Mouse (Mus musculus) kidney, embryonic 15.5 days (tissue): Measurements from ENCODE around the gene Sez6l. TPM values are rescaled to one million over a fixed set of nuclear protein-coding genes. Genes with fewer than 3 reads are reported as not detected.
"Not testable (repeated sequence)": the region's sequence is repeated elsewhere in the genome, so short reads cannot be mapped to it uniquely, and the experiment has no call there.

ENCODE experiments used
- ATAC-seq: fragments of 200-750 bp; cut with Nextera tagmentation; replicated peaks from 2 replicates; pipeline ENCODE4 v1.8.0; 2017; ENCODE audit warnings: moderate TSS enrichment; ENCODE audit not compliant: low FRiP score
- H3K27ac ChIP-seq: fragments of 300-500 bp; sonication (generic); 2 replicates; pipeline ENCODE4 v1.5.1; 2015; ENCODE audit warnings: mild to moderate bottlenecking, inconsistent platforms
- H3K27me3 ChIP-seq: fragments of 300-500 bp; sonication (generic); 2 replicates; pipeline ENCODE4 v1.6.1; 2015; ENCODE audit warnings: inconsistent platforms
- H3K36me3 ChIP-seq: fragments of 300-500 bp; sonication (generic); 2 replicates; pipeline ENCODE4 v1.6.1; 2015; ENCODE audit warnings: inconsistent platforms
- H3K4me1 ChIP-seq: fragments of 300-500 bp; sonication (generic); 2 replicates; pipeline ENCODE4 v1.6.1; 2015; ENCODE audit warnings: inconsistent platforms
- H3K4me2 ChIP-seq: fragments of 300-500 bp; sonication (generic); 2 replicates; pipeline ENCODE4 v1.6.1; 2015; ENCODE audit warnings: moderate library complexity, mild to moderate bottlenecking, inconsistent platforms
- H3K4me3 ChIP-seq: fragments of 300-500 bp; sonication (generic); replicated peaks from 2 replicates; pipeline ENCODE4 v1.5.1; 2015; ENCODE audit warnings: mild to moderate bottlenecking, inconsistent platforms
- H3K9ac ChIP-seq: fragments of 300-500 bp; sonication (generic); 2 replicates; pipeline ENCODE4 v1.6.1; 2015; ENCODE audit warnings: mild to moderate bottlenecking, inconsistent platforms
- H3K9me3 ChIP-seq: fragments of 300-500 bp; sonication (generic); replicated peaks from 2 replicates; pipeline ENCODE4 v1.6.1; 2016; ENCODE audit warnings: inconsistent platforms
- WGBS: fragments of 180-500 bp; shearing (Covaris S2); methylation state at CpG from one replicate; pipeline ENCODE4 v1.1.7; 2015; ENCODE audit warnings: mixed read lengths; 5-methylcytosine and 5-hydroxymethylcytosine counted together
- polyA plus RNA-seq: library from polyadenylated mRNA; unstranded; fragments of >200 nt; fragmentation: Nextera tagmentation; extraction: Ambion mirVana; gene quantifications from 2 replicates; pipeline ENCODE4 v1.2.1, GENCODE M21; 2015

The Sez6l gene
- polyA plus RNA-seq, 1 experiment from 2014 or later: 0.82 TPM

DNA sequence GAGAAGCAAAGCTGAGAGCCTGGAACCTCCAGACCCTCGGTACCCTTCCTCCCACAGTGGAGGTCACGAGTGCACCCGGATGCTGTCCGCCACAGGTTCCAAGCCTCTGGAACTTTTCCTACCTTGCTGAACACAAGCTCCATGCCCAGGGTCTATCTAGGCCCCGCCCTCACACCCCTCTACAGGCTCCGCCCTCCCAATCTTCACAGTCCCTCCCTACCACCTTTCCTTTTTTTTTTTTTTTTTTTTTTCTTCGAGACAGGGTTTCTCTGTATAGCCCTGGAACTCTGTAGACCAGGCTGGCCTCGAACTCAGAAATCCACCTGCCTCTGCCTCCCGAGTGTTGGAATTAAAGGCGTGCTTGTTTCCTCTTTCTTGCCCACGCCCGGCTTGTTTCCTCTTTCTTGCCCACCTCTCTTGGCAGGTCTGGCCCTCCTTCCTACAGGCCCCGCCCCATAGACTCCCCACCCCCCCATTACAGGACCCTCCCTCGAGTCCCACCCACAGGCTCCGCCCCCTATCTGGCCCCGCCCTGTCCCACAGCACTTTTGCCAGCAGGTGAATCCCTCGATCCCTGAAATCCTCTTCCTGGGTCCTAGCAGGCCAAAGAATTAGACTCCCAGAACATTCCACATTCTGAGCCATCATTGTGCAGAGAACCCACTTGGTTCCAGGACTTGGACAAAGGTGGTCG is 128.1 kb downstream of the Sez6l start, which contains the start of gene Gm6588:
TSS of gene Gm6588 (plus strand) at position 680 of the 694 bp plus-strand sequence.
- no peak within 1 kb of the TSS for H3K27ac ChIP-seq
- ATAC-seq: no peak
- 0 out of 2 replicates have a peak, but pooled peaks cover 11% of the 10 kb centered on the region for H3K27me3 ChIP-seq
- H3K4me3 ChIP-seq: no peak within 1 kb of the TSS
- no peaks in the 10 kb centered on the region for H3K36me3 ChIP-seq
- peaks cover 5% of the 10 kb centered on the region; the same call in 1 of the 2 replicates for H3K4me1 ChIP-seq
- no peak within 1 kb of the TSS for H3K4me2 ChIP-seq
- H3K9me3 ChIP-seq: no peaks in the 10 kb centered on the region
- no peak within 1 kb of the TSS for H3K9ac ChIP-seq
- 69% methylated on average over 18 of the region's 18 CpGs for WGBS

DNA sequence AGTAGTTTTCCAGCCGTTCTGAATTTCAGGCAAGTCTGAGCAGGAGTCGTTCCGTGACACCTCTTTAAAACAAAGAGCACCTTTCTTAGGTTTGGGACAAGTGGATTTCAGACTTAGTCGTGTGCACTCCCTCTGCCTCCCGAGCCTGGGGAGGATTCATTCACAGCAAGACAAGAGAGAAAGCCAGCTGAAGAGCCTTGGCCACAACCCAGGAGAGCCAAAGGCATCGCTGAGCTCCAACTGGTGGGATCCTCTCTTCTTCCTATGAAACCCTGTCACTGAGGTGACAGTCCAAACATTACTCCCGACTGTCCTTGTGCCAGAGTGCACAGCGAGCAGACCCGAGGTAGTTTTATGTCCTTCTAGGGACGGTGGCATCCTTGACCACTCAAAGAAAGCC is 138.4 kb downstream of the Sez6l start:
- no peak for ATAC-seq
- Histone ChIP-seq H3K4me1 (no peaks in the 10 kb centered on the region), H3K27ac (no peak overlapping the region), H3K9ac (no peak overlapping the region), H3K27me3 (0 out of 2 replicates have a peak, but pooled peaks cover 2% of the 10 kb centered on the region), H3K36me3 (no peaks in the 10 kb centered on the region), H3K4me2 (no peak overlapping the region), H3K4me3 (no peak overlapping the region), H3K9me3 (no peaks in the 10 kb centered on the region)
- 29% methylated on average over 10 of the region's 10 CpGs for WGBS

DNA sequence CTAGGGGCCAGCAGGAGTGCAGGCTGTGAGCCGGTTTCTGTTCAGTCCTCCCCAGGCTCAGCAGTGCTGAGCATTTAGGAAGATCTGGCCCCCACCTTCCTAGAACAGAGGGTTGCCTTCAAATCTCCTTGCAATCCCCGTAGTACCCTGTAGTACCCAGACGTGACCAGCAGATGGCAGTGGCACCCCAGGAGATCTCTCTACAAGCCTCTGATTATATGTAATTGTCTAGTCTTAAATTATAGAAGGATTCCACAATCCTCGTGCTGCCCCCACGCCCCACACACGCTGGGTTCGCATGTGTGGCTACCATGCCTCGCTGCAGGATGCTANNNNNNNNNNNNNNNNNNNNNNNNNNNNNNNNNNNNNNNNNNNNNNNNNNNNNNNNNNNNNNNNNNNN is 144.0 kb downstream of the Sez6l start:
- Histone ChIP-seq H3K27me3 (peaks cover 29% of the 10 kb centered on the region), H3K36me3 (no peaks in the 10 kb centered on the region), H3K4me2 (no peak overlapping the region), H3K27ac (no peak overlapping the region), H3K9me3 (no peaks in the 10 kb centered on the region), H3K4me3 (no peak overlapping the region), H3K4me1 (peaks cover 13% of the 10 kb centered on the region; the same call in 1 of the 2 replicates), H3K9ac (no peak overlapping the region)
- ATAC-seq: no peak
- WGBS: under 1% methylated on average over 8 of the region's 8 CpGs

DNA sequence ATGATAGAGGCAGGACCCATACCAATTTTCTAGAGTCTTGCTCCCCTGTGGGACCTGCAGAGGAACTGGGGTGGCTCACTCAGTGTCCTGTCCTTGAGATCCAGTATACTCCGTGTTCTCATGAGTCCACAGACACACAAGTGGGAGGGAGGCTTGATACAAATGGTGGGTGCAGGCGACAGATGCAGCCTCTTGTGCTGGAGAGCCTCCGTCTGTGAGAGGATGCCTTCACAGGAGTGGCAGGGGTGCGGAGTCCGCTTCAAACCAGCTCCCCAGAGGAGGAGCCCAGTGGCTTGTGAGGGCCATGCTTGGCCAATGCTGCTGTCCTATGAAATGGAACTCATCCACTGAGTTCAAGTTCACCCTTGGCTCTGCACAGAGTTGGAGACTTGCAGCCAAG is 145.0 kb downstream of the Sez6l start:
- Histone ChIP-seq H3K9me3 (no peaks in the 10 kb centered on the region), H3K4me2 (no peak overlapping the region), H3K9ac (no peak overlapping the region), H3K27me3 (peaks cover 34% of the 10 kb centered on the region), H3K27ac (no peak overlapping the region), H3K36me3 (no peaks in the 10 kb centered on the region), H3K4me3 (no peak overlapping the region), H3K4me1 (peaks cover 13% of the 10 kb centered on the region; the same call in 1 of the 2 replicates)
- WGBS: 77% methylated on average over 5 of the region's 5 CpGs
- no peak for ATAC-seq

DNA sequence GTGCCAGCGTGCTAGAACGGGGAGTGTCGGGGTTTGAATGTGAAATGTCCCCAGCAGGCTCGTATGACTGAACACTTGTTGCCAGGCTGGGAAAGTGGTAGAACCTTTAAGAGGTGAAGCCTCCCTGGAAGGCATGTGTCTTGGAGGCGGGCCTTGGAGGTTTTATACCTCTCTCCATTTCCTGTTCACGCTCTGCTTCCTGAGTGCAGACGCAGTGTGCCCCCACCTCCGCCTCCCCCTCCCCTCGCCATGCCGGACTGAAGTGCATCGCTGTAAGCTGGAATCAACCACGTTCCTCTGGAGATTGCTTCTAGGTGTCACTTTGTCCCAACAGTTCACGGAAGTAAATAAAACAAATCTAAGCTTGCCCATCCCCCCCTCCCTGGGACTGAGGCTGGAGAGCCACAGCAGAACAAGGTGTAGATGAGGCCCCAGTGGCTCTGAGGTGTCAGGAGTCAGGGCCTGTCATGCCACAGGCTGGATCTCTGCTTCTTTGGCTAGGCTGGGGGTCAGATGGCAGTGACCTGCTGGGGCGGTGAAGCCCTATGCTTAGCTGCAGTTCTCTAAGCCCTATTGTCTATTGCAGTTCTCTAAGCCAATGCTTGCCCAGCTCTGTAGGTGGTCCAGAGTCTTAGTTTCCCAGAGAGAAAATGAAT is 145.7 kb downstream of the Sez6l start:
- H3K9me3 ChIP-seq: no peaks in the 10 kb centered on the region
- peaks cover 34% of the 10 kb centered on the region for H3K27me3 ChIP-seq
- ATAC-seq: no peak
- peak overlapping the region; percentile 42 for H3K4me2 ChIP-seq
- no peaks in the 10 kb centered on the region for H3K36me3 ChIP-seq
- H3K9ac ChIP-seq: no peak overlapping the region
- no peak overlapping the region for H3K27ac ChIP-seq
- WGBS: 11% methylated on average over 14 of the region's 14 CpGs
- H3K4me1 ChIP-seq: peaks cover 13% of the 10 kb centered on the region; the same call in 1 of the 2 replicates
- peak overlapping the region; percentile 12; the same call in 1 of the 2 replicates for H3K4me3 ChIP-seq

DNA sequence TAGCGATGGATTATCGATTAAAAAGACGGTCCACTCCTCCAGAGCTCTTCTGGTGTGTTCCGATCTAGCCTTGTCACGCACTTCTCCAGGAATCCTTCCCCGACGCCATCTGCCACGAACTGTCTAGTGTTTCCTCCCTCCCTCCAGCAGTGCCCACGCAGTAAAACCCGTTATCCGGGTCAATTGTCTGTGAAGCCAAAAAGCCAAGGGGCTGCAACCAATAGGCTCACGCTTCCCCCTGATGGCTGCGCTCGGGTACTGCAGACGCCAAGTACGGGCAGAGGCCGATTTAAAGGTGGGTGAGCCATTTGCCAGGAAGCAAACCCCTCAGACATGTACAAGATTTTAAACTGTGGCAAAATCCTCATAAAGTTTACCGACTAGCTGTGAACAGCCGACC is 148.0 kb downstream of the Sez6l start:
- Histone ChIP-seq H3K36me3 (no peaks in the 10 kb centered on the region), H3K9me3 (no peaks in the 10 kb centered on the region), H3K4me3 (no peak overlapping the region), H3K4me2 (peak overlapping the region; percentile 32), H3K27me3 (peaks cover 50% of the 10 kb centered on the region), H3K27ac (no peak overlapping the region), H3K4me1 (peaks cover 13% of the 10 kb centered on the region; the same call in 1 of the 2 replicates), H3K9ac (no peak overlapping the region)
- 15% methylated on average over 19 of the region's 19 CpGs for WGBS
- ATAC-seq: no peak

DNA sequence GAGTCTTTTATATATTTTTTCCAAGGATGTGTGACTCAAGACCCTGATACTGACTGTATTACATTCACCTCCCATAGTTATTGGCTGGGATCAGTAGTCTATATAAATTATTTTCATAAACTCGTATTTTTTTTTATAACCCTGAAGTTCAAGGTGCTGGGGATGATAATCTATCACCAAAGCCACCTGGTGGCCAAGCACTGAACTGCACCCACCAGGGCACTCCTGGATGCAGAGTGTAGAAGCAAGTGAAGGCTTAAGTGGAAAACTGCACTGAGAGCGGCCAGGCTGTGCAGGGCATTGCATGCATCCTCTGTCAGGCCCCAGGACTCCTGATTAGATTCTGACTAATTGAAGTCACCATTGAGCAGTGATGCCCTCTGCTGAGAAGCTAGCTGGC is 149.7 kb downstream of the Sez6l start:
- no peak overlapping the region for H3K9ac ChIP-seq
- no peak overlapping the region for H3K4me3 ChIP-seq
- H3K4me2 ChIP-seq: no peak overlapping the region
- WGBS: 47% methylated on average over 2 of the region's 2 CpGs
- no peaks in the 10 kb centered on the region for H3K36me3 ChIP-seq
- no peak for ATAC-seq
- H3K9me3 ChIP-seq: no peaks in the 10 kb centered on the region
- H3K4me1 ChIP-seq: peaks cover 13% of the 10 kb centered on the region; the same call in 1 of the 2 replicates
- H3K27ac ChIP-seq: no peak overlapping the region
- H3K27me3 ChIP-seq: peaks cover 49% of the 10 kb centered on the region

DNA sequence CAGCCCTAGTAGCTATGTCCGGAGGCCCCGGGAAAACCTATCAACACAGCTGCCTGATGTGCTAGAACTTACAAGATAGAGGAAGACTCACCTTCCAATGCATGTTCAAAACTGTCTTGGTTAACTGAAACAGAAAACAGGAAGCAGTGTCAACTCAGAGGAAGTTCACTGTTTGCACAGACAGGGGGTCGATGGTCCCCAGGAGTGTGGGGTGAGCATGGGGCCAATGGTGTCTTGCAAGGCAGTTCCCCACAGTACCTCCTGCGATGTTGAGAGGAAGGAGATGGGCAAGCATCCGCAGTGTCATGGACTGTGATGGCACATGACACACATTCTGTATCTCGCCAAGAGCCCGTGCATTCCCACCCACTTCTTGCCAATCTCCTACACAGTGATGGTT is 150.3 kb downstream of the Sez6l start:
- H3K4me1 ChIP-seq: peaks cover 11% of the 10 kb centered on the region; the same call in 1 of the 2 replicates
- no peak for ATAC-seq
- no peak overlapping the region for H3K4me3 ChIP-seq
- H3K27ac ChIP-seq: no peak overlapping the region
- H3K9ac ChIP-seq: no peak overlapping the region
- no peaks in the 10 kb centered on the region for H3K9me3 ChIP-seq
- H3K36me3 ChIP-seq: no peaks in the 10 kb centered on the region
- 80% methylated on average over 7 of the region's 7 CpGs for WGBS
- no peak overlapping the region for H3K4me2 ChIP-seq
- H3K27me3 ChIP-seq: peaks cover 43% of the 10 kb centered on the region

DNA sequence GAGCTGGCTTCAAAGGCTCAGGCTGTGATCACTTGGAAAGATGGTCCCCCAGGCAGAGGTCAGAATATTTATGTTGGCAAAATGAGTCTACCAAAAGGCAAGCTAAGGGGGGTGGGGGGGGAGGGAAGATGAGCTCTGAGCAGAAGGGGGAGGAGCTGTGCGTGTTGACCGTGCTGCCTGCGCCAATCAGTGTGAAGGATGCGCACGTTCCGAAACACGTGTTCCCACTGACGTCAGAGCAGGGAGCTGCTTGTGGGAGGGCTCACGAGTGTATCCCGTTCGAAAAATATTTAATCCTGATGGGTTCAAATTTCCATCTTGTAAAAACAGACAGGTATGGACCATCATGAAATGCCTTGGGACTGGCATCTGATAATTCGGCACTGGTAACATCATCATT is 157.4 kb downstream of the Sez6l start:
- H3K9me3 ChIP-seq: no peaks in the 10 kb centered on the region
- no peak overlapping the region for H3K27ac ChIP-seq
- no peak overlapping the region for H3K4me3 ChIP-seq
- H3K9ac ChIP-seq: no peak overlapping the region
- ATAC-seq: no peak
- H3K4me2 ChIP-seq: no peak overlapping the region
- H3K27me3 ChIP-seq: peaks cover 21% of the 10 kb centered on the region; the same call in 1 of the 2 replicates
- WGBS: 32% methylated on average over 12 of the region's 12 CpGs
- H3K4me1 ChIP-seq: 0 out of 2 replicates have a peak, but pooled peaks cover 4% of the 10 kb centered on the region
- no peaks in the 10 kb centered on the region for H3K36me3 ChIP-seq

DNA sequence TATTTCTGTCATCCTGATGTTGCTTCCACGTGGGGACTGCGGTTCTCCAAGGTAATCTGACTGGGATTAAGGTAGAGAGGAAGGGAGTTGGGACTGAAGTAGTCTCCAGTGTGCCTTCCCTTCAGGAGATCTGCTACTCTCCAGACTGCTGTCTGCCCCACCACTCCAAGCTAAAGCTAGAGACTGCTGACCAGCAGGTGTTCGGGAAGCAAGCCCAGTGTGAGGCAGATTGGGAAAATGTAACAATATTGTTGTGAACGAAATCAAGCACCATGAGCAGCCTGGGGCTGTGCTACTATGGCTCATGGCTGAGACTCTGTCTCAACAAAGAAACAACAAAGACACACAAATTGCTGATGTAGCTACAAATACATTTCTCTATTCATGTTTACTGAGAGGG is 159.0 kb downstream of the Sez6l start:
- Histone ChIP-seq H3K4me2 (no peak overlapping the region), H3K4me3 (no peak overlapping the region), H3K27me3 (0 out of 2 replicates have a peak, but pooled peaks cover 13% of the 10 kb centered on the region), H3K9me3 (0 out of 2 replicates have a peak, but pooled peaks cover 4% of the 10 kb centered on the region), H3K9ac (no peak overlapping the region), H3K4me1 (0 out of 2 replicates have a peak, but pooled peaks cover 4% of the 10 kb centered on the region), H3K27ac (no peak overlapping the region), H3K36me3 (no peaks in the 10 kb centered on the region)
- ATAC-seq: no peak
- 68% methylated on average over 4 of the region's 4 CpGs for WGBS

DNA sequence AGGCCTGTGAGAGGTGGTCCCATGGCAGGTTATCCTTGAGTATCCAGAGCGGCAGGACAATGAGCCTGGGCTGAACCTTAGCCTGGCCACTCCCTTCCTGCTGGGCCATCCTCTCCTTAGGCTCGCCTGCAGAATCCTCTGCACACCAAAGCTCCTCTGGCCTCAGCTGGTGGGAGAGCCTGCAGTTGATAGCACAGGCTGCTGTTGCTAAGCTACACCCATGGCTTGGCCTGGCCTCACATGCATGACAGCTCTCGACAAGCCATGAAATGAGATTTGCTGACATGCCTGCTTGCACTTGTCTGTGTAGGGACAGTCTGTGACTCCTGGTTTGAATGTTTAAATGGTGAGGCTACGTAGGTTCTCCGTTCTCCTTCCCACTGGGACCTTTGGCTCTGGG is 160.3 kb downstream of the Sez6l start:
- H3K27ac ChIP-seq: no peak overlapping the region
- no peak overlapping the region for H3K9ac ChIP-seq
- H3K27me3 ChIP-seq: peaks cover 19% of the 10 kb centered on the region
- no peak for ATAC-seq
- H3K36me3 ChIP-seq: no peaks in the 10 kb centered on the region
- H3K4me2 ChIP-seq: no peak overlapping the region
- 0 out of 2 replicates have a peak, but pooled peaks cover 4% of the 10 kb centered on the region for H3K9me3 ChIP-seq
- no peak overlapping the region for H3K4me3 ChIP-seq
- peaks cover 12% of the 10 kb centered on the region for H3K4me1 ChIP-seq
- WGBS: 51% methylated on average over 5 of the region's 5 CpGs

DNA sequence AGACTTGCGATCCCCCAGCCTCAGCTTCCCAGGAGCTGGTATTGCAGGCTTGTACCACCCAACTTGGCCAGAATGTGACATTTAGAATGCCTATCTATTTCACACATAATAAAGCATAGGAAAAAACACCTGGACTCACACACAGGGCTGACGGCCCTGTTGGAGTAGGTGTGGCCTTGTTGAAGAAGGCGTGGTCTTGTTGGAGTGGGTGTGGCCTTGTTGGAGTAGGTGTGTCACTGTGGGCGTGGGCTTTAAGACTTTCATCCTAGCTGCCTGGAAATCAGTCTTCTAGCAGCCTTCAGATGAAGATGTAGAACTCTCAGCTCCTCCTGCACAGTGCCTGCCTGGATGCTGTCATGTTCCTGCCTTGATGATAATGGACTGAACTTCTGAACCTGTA is 164.2 kb downstream of the Sez6l start:
- H3K9ac ChIP-seq, H3K4me3 ChIP-seq, H3K36me3 ChIP-seq, ATAC-seq, H3K27me3 ChIP-seq, H3K27ac ChIP-seq, H3K4me2 ChIP-seq, H3K9me3 ChIP-seq: not testable (repeated sequence)
- WGBS: 83% methylated on average over 4 of the region's 4 CpGs
- peaks cover 15% of the 10 kb centered on the region for H3K4me1 ChIP-seq
